Comparison of ENCODE assay signal across 7 mouse cellular contexts in genomic region chr2:25694605-25695004, GRCm38 (mm10). TPM values are rescaled to one million over a fixed set of nuclear protein-coding genes. Genes with fewer than 3 reads are reported as not detected.
A peak's percentile ranks its signal among the peaks of the same experiment; 100 is the strongest.
DNase-seq lines count a peak whose midpoint lies in the region; ATAC-seq and TF ChIP-seq lines count a peak whose summit lies in the region.

No protein-coding gene starts in this region.

- no peak for TF ChIP-seq POLR2A in bone marrow macrophage, adult 2 months (IDR thresholded peaks at IDR 0.05; ENCODE audit: borderline replicate concordance, low read depth, low read length)

- peak; percentile 63 for DNase-seq in A20 (ENCODE audit: low read depth, low spot score)
- peak; percentile 81 for DNase-seq in CD4-positive, CD25-positive, alpha-beta regulatory T cell, adult 2 months (ENCODE audit: low read depth, low spot score)
- peak; percentile 59 for DNase-seq in kidney, adult 9 months
- DNase-seq in lung, embryonic 14.5 days, result peak; percentile 84
- DNase-seq in right cerebral cortex, postnatal 4 days, result peak; percentile 71

- H3K9me3 ChIP-seq in lung, embryonic 14.5 days (ENCODE audit: low read depth, low read length), result no peaks in the 10 kb centered on the region

- TF ChIP-seq CTCF in bone marrow macrophage, adult 2 months (IDR thresholded peaks at IDR 0.05; ENCODE audit: low read depth, low read length), result peak; percentile 31
- peak; percentile 84 for TF ChIP-seq CTCF in lung, embryonic 14.5 days (IDR thresholded peaks at IDR 0.05; ENCODE audit: low read depth)

- no peaks in the 10 kb centered on the region for H3K4me1 ChIP-seq in bone marrow macrophage, adult 2 months (ENCODE audit: control insufficient read depth, insufficient read depth, low read length)
- no peaks in the 10 kb centered on the region for H3K4me1 ChIP-seq in lung, embryonic 14.5 days (ENCODE audit: insufficient read depth)

- H3K36me3 ChIP-seq in lung, embryonic 14.5 days (ENCODE audit: insufficient read depth), result no peaks in the 10 kb centered on the region

- 0 out of 2 replicates have a peak, but pooled peaks have one; percentile 59 for ATAC-seq in erythroid progenitor cell, adult 5-6 weeks (replicated peaks; ENCODE audit: low FRiP score, poor library complexity, severe bottlenecking)
- ATAC-seq in lung, embryonic 14.5 days (ENCODE audit: insufficient read depth), result no peak

- H3K9ac ChIP-seq in lung, embryonic 14.5 days, result no peak overlapping the region

- no peak overlapping the region for H3K4me2 ChIP-seq in lung, embryonic 14.5 days

- H3K4me3 ChIP-seq in bone marrow macrophage, adult 2 months (ENCODE audit: insufficient read depth, low read length), result no peak overlapping the region
- H3K4me3 ChIP-seq in lung, embryonic 14.5 days (ENCODE audit: low read depth, low read length), result no peak overlapping the region

- no peaks in the 10 kb centered on the region for H3K27me3 ChIP-seq in lung, embryonic 14.5 days (ENCODE audit: insufficient read depth, low read length)

- no peak overlapping the region for H3K27ac ChIP-seq in bone marrow macrophage, adult 2 months (ENCODE audit: insufficient read depth, low read depth, low read length)
- no peak overlapping the region for H3K27ac ChIP-seq in lung, embryonic 14.5 days (ENCODE audit: low read depth)

RNA-seq across cellular contexts. Expression of gene Obp2a, which starts 5.2 kb away (rescaled TPM):
- not detected in 2 replicates for polyA plus RNA-seq in bone marrow macrophage, adult 2 months (2012; ENCODE audit: insufficient read depth, insufficient read length, missing spikeins)
- not detected in 2 replicates for total RNA-seq in erythroid progenitor cell, adult 5-6 weeks (2015; ENCODE audit: low replicate concordance)
- total RNA-seq in erythroid progenitor cell, adult 5-6 weeks (2017; ENCODE audit: low replicate concordance), result not detected in 2 replicates
- not detected in 2 replicates for polyA plus RNA-seq in lung, embryonic 14.5 days (2014; fragmentation: Nextera tagmentation; extraction: Ambion mirVana)

RNA-seq across cellular contexts. Expression of gene Bmyc, which starts 11.9 kb away (rescaled TPM):
- 29.8 and 34.7 TPM in 2 replicates for polyA plus RNA-seq in bone marrow macrophage, adult 2 months (2012; ENCODE audit: insufficient read depth, insufficient read length, missing spikeins)
- total RNA-seq in erythroid progenitor cell, adult 5-6 weeks (2015; ENCODE audit: low replicate concordance), result 2.5 and 3.2 TPM in 2 replicates
- total RNA-seq in erythroid progenitor cell, adult 5-6 weeks (2017; ENCODE audit: low replicate concordance), result not detected in 2 replicates
- 65.3 and 71.9 TPM in 2 replicates for polyA plus RNA-seq in lung, embryonic 14.5 days (2014; fragmentation: Nextera tagmentation; extraction: Ambion mirVana)

RNA-seq across cellular contexts. Expression of gene Lcn10, which starts 12.1 kb away (rescaled TPM):
- polyA plus RNA-seq in bone marrow macrophage, adult 2 months (2012; ENCODE audit: insufficient read depth, insufficient read length, missing spikeins), result not detected in 2 replicates
- not detected in 2 replicates for total RNA-seq in erythroid progenitor cell, adult 5-6 weeks (2015; ENCODE audit: low replicate concordance)
- not detected in 2 replicates for total RNA-seq in erythroid progenitor cell, adult 5-6 weeks (2017; ENCODE audit: low replicate concordance)
- not detected in 2 replicates for polyA plus RNA-seq in lung, embryonic 14.5 days (2014; fragmentation: Nextera tagmentation; extraction: Ambion mirVana)

RNA-seq across cellular contexts. Expression of gene Lcn6, which starts 18.0 kb away (rescaled TPM):
- polyA plus RNA-seq in bone marrow macrophage, adult 2 months (2012; ENCODE audit: insufficient read depth, insufficient read length, missing spikeins), result not detected in 2 replicates
- total RNA-seq in erythroid progenitor cell, adult 5-6 weeks (2015; ENCODE audit: low replicate concordance), result not detected in 2 replicates
- not detected in 2 replicates for total RNA-seq in erythroid progenitor cell, adult 5-6 weeks (2017; ENCODE audit: low replicate concordance)
- polyA plus RNA-seq in lung, embryonic 14.5 days (2014; fragmentation: Nextera tagmentation; extraction: Ambion mirVana), result not detected in 2 replicates

RNA-seq across cellular contexts. Expression of gene Lcn5, which starts 36.9 kb away (rescaled TPM):
- not detected in 2 replicates for polyA plus RNA-seq in bone marrow macrophage, adult 2 months (2012; ENCODE audit: insufficient read depth, insufficient read length, missing spikeins)
- total RNA-seq in erythroid progenitor cell, adult 5-6 weeks (2015; ENCODE audit: low replicate concordance), result not detected in 2 replicates
- not detected in 2 replicates for total RNA-seq in erythroid progenitor cell, adult 5-6 weeks (2017; ENCODE audit: low replicate concordance)
- polyA plus RNA-seq in lung, embryonic 14.5 days (2014; fragmentation: Nextera tagmentation; extraction: Ambion mirVana), result not detected in 2 replicates
